Mouse (Mus musculus) frontal cortex, postnatal 36 days (tissue): ENCODE measurements around the gene Rad9b.

Experiments
- DNase-seq, 2 experiments: peaks; one replicate each; pipeline ENCODE4 v3.0.0; 2022; ENCODE audit warnings: low spot score in 2 of 2

Rad9b gene

DNA sequence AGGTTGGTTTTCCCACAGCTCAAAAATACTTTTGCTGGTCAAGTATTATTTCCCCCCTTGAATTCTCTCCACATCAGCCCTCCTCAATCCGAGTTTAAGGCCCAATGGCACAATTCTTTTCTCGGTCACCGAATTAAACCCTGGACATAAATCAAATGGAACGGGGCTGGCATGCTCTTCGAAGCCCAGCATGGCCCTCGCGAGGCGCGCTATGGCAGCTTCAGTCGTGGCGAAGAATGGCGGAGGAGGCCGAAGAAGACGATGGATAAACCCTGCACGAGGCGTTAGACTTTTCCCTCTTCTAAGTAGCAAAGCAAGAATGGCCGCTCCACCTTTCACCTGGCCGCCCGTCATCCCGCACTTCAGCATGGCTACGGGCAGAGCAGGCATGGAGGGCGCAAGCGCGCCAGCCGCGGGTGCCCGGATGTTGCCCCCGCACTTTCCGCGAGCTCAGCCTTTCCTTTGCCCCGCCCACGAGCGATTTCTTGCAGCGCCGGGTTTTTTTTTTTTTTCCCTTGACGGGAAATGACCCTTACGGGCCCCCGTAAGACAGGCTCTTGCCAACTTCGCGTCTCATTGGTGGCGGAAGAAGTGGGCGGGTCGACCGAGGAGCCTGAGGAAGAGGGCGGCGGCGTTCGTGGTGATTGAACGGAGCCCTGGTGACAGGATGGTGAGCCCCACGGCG is at the start of gene Rad9b, which contains the start of gene Vps29:
Rad9b (minus strand) TSS at position 427 of the 685 bp plus-strand sequence.
Vps29 (plus strand) TSS at position 563 of the 685 bp plus-strand sequence.
- peak; percentile 97 to 98 for DNase-seq

DNA sequence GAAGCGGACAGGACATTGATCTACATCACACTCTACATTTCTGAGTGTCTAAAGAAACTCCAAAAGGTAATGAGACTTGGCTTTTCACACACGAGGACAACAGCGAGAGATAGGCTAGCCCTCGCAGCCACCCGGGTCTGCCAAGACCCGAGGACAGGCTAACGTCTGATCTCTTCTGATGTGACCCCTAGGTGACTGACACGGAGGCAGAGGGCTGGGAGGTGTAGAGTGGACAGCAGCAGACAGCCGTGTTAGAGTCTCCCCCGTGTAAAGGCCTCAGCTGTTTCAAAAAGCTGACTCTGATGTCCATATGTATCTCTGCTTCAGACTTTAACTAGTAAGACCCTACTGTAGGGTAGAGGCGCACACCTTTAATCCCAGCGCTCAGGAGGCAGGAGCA is 49.3 kb upstream of the Rad9b start:
- DNase-seq = no peak

DNA sequence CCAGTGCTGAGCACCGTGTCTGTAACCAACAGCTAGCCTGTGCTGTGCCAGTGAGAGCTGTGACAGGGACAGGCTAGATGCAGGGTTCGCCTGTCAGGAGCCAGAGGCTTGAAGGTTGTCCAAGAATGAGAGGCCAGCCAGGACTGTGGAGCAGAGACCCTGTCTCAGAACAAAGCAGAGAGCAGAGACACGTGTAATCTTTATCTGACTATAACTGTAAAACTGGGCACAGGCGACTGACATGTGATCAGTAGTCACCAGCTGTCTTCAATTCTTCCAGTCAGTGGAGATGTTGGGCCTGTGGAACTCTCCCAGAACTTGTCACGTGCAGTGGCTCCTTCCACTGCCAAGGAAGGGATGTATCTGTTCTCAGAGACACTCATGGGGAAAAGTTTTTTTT is 48.7 kb upstream of the Rad9b start:
- peak; percentile 38 to 80 for DNase-seq

DNA sequence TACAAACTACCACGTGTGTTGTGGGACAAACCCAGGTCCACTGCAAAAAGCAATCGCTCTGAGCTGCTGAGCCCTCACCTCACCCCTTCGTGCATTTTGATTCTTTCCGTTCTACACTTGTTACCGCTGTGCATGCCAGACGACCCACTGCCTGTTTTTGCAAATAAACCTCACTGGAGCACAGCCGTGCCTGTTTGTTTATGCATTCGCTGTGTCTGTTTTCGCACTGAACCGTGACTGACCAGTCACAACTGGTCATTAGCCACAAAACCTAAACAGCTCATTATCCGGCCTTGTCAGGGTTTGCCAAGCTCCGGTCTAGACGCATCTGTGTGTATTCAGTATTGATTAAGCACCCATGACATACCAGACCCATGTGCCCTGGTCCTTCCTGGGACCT is 48.1 kb upstream of the Rad9b start:
- no peak for DNase-seq

DNA sequence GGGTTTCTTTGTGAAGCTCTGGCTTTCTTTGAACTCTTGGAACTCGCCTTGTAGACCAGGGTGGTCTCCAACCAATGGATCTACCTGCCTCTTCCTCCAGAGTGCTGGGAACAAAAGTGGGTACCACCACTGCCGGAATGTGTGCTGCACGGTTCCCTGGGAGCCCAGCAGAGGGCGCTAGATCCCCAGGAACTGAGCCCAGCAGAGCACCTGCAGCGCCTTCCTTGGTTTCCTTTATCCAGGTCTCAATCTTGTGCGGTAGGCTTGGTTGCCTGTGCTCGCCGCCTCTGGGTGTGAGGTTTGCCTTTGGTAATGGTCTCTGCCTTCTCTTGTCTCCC is 47.2 kb upstream of the Rad9b start:
- DNase-seq = peak; percentile 78 to 80

DNA sequence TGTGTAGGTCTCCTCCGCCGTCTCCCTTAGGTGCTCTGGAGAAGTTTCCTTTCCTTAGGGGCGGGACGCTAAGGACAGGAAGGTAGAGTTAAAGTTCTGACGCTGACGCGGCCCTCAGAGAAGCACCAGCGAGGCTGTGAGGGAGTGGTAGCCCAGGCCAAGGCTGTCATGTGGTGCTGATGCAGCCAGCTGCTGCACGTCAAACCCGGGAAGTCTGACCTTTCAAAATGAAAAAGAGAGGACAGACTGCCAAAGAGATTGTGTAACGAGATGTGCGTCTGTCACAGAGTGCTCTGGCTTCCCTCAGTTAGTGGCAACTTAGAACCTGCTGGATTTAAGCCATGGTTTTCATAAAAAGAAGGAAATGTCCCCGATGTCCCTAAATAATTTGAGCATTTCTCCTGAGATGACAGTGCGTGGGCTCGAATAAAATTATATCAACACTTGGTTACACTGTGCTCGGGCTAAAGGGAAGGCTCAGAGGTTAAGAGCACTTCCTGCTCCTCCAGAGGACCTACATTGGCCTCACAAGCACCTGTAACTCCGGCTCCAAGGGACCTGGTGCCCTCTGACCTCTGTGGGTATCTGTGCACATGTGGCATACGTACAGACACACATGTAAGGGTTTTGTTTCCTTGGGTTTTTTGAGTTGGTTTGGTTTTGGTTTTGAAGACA is 46.7 kb upstream of the Rad9b start:
- DNase-seq = peak; percentile 40 to 55

DNA sequence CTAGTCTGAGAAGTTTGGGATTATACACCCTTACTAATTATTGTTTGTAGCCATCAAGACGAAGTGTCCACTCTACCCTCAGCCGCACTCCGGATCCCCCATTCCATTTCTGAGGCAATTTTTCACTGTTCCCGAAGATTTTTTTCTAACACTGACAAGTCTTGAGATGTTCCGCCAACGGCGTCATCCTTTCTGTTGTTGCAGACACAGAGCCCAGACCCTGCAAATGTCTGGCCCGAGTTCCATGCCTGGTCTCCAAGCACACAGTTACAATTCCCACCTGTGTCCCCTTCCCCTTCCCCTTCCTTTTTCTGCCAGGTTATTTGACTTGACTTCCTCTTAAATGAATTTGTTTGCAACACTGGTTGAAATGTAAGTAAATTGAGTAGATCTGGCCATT is 45.8 kb upstream of the Rad9b start:
- DNase-seq = no peak

DNA sequence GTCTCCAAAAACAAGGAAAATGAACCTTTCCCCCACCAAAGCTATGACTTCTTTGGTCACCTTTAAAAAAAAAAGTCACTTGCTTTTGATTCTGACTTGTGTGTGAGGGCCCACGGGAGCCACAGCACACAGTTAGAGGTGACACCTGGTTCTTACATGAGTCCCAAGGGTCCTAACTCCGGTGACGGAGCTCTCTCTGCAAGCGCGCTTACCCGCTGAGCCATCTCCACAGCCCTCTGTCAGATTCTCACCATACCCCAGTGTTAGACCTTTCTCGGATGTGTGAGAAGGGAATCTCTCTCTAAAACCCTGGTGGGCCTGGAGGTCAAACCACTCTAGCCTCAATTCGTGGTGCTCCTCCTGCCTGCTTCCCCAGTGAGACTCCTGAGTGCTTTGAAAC is 43.5 kb upstream of the Rad9b start:
- DNase-seq = no peak

DNA sequence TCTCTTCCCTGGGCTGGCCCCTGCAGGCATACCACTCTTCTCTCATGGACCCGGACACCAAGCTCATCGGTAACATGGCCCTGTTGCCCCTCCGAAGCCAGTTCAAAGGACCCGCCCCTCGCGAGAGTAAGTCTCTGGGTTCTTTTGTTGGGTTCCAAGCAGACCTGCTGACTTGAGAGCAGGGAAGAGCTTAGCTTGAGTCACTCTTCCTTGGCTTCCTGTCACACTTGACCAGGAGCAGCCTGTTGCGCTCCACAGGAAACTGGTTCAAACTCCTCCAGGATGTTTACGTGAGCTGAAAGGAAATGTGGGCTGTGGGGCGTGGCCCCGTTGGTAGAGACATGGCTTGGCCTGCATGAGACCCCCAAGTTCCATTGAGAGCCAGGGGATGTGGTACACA is 42.8 kb upstream of the Rad9b start:
- DNase-seq = no peak

DNA sequence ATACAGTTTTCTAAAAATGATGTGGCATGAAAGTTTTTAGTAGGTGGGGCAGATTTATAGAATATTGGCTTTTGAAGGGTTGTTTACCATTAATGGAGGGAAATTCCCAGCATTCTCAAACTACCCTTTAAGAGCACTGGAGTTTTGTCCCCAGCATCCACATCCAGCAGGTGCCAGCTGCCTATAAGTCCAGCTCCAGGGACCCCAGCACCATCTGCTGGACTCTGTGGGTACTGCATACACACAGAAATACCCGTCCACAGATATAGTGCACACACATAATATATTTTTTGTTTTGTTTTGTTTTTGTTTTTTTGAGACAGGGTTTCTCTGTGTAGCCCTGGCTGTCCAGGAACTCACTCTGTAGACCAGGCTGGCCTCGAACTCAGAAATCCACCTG is 39.9 kb upstream of the Rad9b start:
- peak; percentile 62 to 73 for DNase-seq

DNA sequence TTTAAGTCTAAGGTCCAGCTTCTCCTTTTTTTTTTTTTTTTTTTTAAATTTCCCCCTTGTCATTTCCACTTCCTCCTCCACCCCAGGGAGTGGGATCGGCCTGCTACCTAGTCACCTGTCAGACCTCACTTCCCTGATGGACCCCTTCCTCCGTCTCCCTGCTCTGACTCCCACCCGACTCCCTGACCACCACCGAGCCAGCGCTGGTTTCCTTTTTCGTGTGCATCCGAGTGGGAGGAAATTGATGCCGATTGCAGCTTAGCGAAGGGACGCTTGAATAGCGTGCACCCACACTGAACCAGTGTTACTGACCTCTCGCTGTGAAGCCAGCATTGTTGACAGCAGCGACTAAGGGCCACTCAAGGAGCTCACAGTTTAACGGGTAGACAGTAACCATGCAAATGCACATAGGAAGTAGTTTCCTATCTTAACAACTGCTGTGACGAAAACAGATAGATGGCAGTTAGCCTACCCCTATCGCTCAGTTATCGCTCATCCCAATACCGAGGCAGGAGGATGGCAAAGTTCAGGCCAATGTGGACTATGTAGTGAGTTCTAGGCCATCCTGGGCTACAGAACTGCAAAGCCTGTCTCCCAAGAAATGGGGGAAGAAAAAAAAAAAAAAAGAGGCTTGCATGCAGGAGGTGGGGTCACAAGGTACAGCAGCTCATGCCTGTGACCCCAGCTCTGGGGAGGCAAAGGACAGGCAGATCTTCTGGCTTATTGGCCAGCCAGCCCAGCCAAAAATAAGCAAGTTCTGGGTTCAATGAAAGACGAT is 38.4 kb upstream of the Rad9b start:
- peak; percentile 35 to 41 for DNase-seq

DNA sequence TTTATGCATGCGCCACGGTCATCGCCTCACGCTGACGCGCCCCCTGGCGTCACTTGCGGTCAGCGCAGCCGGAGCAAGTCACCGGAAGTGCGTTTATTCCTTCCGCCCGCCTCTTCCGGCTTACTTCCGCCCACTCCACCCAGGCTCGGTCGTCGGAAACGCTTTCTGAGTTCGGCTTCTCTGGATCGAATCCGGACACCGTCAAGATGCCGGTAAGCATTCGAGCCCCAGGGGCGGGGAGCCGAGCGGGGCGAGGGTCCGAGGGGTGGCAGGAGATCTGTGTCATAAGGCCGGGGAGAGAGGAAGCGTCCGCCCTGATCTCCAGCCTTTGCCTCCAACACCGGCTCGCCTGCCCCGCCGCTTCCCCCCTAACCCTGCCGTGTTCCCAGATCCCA is 37.8 kb upstream of the Rad9b start, which contains the start of gene Arpc3:
Arpc3 (plus strand) TSS at position 93 of the 395 bp plus-strand sequence.
- peak; percentile 90 to 93 for DNase-seq

DNA sequence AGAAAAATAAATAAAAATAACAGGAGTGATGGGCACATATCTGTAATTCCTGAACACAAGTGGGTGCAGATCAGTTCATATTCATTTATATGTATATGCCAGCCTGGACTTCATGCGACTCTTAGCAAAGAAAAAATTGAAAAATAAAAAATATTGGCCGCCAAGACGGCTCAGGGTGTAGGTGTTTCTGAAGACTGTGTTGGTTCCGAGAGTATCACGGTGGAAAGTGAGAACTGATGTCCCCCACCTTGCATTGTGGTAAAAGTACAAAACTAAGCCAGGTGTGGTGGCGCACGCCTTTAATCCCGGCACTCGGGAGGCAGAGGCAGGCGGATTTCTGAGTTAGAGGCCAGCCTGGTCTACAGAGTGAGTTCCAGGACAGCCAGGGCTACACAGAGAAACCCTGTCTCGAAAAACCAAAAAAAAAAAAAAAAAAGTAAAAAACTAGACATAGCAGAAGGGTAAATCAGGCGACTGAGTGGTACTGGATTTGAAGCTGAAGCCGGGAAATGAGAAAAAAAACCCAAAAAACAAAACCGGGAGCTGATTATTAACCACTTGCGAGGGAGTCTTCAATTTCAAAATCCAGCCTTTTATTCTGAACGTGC is 37.2 kb upstream of the Rad9b start:
- DNase-seq = no peak

DNA sequence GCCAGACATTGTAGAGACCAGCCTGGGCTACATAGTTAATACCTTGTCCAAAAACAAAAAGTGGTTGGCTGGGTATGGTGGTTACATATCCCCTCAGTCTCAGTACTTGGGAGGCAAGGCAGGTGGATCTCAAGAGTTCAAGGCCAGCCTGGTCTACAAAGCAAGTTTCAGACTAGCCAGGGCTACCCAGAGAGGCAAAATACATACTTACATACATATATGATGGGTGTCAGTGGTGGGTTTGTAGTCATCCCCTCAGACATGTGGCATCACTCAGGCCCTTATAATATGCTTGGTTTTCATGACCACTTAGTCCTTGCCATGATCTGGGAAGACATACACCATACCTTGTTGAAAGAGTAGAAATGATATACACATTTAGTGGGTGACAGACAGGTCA is 36.6 kb upstream of the Rad9b start:
- no peak for DNase-seq

DNA sequence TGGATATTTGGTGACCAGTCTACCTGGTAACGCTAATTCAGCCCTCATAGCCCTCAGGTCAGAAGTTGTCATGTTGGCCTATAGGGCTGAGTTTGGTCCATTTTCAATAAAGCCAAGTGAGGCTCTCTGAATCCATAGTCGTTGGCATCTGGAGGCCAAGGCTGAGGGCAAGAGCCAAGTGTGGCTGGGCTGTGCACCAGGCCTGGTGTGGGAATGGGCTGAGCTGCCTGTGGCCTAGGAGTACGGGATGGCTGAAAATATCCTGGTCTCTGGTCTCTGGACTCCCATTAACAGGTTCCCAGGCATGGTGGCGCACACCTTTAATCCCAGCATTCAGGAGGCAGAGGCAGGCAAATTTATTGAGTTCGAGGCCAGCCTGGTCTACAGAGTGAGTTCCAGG is 36.0 kb upstream of the Rad9b start:
- no peak for DNase-seq

DNA sequence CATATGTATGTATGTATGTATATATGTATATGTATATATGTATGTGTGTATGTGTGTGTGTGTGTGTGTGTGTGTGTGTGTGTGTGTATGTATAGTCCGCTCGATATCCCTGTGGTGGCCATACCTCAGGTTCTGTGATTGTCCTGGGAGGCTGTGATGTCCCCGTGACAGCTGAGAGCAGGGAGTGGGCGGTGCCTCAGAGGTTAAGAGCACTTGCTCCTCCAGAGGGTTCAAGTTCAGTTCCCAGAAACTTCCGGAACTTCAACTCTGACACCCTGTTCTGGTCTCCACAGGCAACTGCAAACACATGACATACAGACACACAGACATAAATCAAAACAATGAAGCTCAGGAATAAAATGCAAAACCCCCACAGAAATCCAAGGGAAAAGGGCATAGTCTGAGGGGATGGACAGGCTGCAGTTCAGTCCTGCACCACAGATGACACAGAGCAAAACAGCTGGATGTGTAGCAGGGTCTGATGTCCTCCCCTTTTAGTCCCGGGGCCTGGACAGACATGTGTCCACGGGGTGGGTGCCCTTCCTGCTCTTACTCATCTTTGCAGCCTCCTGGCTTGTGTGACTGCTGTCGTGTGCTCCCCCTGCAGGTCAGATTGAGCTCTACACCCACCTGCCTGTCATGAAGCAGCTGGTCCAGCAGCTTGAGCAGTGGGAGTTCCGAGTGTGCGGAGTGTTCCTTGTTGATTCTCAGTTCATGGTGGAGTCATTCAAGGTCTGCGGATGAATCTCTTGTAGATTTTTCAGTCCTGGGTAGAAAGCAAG is 25.5 kb upstream of the Rad9b start:
- DNase-seq = peak; percentile 80 to 85

DNA sequence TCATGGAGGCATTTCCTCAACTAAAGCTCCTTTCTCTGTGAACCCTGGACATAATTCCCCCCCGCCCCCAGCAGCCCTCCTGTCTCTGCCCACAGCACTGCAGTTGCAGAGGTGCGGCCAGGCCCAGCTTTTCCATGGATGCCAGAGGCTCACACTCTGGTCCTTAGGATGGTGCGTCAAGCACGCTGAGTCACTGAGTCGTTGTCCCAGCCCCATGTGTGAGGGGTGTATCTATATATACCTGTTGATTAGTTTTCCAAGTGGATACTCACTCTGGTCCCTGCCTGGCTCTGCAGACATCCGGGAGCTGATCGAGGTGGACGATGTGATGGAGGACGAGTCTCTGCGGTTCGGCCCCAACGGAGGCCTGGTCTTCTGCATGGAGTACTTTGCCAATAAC is 24.1 kb upstream of the Rad9b start:
- DNase-seq = no peak

DNA sequence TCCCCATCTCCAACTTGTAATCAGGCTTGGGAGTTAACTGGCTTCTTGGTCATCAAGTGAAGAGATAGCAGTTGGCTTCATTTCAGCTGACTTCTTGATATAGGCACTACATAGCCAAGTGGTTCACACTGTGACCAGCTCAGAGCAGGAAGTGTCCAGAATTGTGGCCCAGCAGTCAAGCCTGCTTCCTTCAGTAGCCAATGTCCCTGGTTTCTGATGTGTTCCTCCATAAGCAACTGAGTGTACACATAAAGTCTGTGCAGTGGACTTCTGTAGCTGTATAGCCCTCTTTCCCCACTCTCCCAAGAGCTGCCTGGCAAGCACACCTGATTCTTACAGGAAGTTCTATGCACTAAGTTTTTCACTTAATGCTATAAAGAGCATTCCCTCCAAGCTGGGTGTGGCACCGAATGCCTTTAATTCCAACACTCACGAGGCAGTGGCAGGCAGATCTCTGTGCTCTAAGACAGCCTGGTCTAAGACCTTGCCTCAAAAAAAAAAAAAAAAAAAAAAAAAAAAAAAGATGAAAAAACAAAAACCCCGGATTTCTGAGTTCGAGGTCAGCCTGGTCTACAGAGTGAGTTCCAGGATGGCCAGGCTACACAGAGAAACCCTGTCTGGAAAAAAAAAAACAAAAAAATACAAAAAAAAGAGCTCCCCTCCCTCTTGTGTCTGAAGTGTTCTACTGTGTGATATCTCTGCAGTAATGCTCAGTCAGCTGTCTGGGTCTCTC is 23.2 kb upstream of the Rad9b start:
- no peak for DNase-seq

DNA sequence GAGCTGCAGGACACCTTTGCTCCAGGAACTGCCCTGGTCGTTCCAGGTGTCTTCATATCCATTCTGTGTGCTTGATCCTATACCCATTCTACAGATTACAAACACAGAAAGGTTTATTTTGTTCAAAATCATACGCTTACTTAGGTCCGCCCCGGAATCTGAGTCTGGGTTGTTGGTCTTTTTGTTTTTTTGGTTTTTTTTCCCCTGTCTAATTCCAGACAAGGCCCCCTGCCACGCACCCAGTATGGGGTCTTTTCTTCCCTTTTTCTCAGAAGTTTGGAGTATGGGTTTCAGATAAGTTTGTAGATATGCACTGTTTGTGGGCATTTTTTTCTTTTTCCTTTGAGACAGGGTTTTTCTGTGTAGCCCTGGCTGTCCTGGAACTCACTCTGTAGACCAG is 18.8 kb upstream of the Rad9b start:
- DNase-seq = no peak

DNA sequence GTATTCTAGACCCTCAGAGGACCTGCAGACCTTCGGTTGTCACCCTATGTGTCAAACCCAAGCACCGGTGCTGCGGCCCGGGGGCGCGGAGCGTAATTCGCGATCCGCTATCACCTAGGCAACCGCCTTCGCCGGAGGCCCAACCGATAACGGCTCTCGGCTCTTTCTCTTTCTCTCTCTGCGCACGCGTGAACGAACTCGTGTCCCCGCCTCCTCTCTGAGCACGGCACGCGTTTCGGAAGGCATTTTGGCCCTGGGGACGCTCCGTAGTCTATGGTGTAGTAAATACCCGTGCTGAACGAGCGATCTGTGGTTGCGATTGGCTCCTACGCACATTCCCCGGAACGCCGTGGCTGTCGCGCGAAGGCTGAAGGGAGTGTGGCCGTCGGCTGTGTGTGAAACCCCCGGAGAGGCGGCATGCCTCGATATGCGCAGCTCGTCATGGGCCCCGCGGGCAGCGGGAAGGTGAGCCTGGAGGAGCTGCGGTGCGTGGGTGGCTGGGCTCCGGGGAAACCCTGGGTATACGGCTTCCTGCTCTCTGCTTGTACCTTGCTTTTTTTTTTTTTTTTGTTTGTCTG is 18.2 kb upstream of the Rad9b start, which contains the start of gene Fam216a:
Fam216a (minus strand) TSS at position 173 of the 578 bp plus-strand sequence.
- DNase-seq = peak; percentile 100
